Mouse (Mus musculus) inflammation-experienced regulatory T-cells, adult 6 months (primary cell): ENCODE data around the gene Icam4. TPM values are rescaled to one million over a fixed set of nuclear protein-coding genes. Genes with fewer than 3 reads are reported as not detected.
"Not testable (repeated sequence)": the region's sequence is repeated elsewhere in the genome, so short reads cannot be mapped to it uniquely, and the experiment has no call there.

Experiments used
- ATAC-seq: one replicate; pipeline ENCODE4 v1.8.0; 2017
- polyA plus RNA-seq, 3 experiments: library from polyadenylated mRNA; unstranded; fragments of 100-300 nt; shearing (Covaris generic); gene quantifications; one replicate each; pipeline ENCODE4 v1.2.1; 2017

Gene Icam4
- polyA plus RNA-seq, 3 experiments from 2014 or later = 1.6 to 6.3 (median 3.1) TPM

DNA sequence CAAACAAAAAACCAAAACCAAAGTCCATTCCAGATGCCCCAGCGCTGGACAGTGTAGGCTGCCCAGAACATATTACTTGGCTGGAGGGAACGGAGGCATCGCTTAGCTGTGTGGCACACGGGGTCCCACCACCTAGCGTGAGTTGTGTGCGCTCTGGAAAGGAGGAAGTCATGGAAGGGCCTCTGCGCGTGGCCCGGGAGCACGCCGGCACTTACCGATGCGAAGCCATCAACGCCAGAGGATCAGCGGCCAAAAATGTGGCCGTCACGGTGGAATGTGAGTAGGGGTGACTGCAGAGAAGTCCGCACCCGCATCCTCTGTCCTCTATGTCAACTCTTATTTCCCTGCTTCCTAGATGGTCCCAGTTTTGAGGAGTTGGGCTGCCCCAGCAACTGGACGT lies 7.0 kb downstream of the Icam4 start:
- no peak for ATAC-seq

DNA sequence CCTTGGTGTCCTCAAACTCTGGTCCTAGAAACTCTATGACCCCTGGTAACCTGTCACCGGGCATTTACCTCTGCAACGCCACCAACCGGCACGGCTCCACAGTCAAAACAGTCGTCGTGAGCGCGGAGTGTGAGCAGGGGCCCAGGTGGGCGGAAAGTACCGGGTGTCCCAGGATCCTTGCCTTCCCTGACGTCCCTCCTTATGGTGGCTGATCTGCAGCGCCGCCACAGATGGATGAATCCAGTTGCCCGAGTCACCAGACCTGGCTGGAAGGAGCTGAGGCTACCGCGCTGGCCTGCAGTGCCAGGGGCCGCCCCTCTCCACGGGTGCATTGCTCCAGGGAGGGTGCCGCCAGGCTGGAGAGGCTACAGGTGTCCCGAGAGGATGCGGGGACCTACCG lies 7.5 kb downstream of the Icam4 start:
- ATAC-seq = no peak

DNA sequence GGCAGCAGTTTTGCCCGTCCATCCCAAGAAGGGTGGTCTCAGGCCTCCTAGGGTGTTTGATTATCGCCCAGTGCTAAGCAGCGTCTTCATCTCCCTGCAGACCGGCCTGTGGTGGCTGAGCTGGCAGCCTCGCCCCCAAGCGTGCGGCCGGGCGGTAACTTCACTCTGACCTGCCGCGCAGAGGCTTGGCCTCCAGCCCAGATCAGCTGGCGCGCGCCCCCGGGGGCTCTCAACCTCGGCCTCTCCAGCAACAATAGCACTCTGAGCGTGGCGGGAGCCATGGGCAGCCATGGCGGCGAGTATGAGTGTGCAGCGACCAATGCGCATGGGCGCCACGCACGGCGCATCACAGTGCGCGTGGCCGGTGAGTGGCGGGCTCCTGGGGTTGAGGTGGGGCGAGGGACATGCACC lies 8.3 kb downstream of the Icam4 start:
- no peak for ATAC-seq

DNA sequence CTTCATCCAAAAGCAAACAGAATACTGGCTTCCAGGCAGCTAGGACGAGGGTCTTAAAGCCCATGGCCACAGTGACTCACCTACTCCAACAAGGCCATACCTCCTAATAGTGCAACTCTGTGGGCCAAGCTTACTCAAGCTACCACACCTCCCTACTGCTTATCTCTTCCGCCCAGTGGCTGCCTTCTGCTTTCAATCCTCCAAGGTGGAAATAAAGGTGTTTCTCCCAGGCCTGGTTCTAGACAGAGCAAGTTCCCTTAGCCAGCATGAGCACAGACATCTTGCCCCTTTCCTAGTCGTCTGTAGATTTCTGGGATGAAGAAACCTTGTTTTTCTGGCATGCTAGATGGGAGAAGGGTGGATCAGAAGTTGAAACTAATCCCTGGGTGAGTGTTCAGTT lies 10.6 kb downstream of the Icam4 start:
- ATAC-seq = no peak

DNA sequence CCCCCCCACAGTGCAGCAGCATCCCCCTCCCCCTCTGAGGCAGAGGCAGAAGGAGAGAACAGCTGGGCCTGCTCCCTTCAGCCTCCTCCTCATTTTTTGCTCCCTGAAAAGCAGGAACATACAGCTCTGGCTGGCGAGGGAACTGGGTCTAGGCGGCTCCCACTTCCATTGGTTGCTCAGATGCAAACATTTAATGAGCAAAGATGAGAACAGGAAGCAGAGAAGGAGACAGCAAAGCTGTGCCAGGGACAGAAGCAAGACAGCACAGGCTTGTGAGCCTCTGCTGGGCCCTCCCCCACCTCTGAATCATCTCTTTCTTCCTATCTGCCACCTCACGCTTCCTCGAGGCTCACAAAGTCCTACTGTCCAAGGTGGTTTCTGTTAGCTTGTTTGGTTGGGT lies 12.1 kb downstream of the Icam4 start:
- no peak for ATAC-seq

DNA sequence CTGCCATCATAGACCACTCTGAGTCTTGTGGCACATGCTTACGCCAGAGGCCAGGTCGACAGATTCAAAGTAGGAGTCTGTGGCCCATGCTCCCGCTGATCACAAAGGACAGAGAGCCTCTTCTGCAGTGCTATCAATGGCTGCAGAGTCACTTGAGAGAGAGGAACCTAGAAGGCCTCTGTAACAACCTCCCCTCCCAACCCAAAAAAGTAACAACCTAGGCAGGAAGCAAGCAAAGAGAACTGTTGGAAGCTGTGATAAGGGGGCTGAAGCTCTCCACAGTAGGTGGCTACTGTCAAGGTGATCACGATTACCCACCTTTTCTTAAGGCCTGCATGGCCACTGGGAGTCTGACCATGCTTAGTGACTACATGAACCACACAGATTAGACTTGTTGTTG lies 14.4 kb downstream of the Icam4 start:
- no peak for ATAC-seq

DNA sequence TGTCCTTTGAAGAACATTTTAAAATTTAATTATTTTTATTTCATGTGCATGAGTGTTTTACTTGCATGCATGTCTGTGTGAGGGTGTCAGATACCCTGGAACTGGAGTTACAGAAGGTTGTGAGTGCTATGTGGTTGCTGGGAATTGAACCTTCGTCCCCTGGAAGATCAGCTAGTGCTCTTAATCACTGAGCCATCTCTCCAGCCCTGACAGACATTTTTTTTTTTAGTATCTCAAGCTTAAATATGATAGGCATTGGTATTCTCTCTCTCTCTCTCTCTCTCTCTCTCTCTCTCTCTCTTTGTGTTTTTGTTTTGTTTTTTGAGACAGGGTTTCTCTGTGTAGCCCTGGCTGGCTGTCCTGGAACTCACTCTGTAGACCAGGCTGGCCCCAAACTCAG lies 15.6 kb downstream of the Icam4 start:
- not testable (repeated sequence) for ATAC-seq

DNA sequence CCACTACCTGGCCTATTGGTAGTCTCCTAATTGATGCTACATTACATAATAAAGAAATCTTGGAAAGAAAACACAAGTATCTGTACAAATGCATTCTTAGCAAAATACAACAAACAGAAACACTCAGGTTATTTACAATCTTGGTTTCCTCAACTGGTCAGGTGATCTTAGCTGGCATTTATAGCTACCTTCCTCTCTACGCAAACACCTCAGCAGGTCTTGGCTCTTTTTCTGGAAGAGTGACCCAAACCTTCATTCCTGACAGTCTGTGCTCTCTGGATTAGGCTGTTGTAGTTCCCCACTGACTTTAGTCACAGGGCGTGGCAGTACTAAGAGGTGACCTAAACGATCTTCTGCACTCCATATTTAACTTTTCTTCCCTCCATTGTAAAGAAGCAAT lies 16.1 kb downstream of the Icam4 start:
- ATAC-seq = no peak

DNA sequence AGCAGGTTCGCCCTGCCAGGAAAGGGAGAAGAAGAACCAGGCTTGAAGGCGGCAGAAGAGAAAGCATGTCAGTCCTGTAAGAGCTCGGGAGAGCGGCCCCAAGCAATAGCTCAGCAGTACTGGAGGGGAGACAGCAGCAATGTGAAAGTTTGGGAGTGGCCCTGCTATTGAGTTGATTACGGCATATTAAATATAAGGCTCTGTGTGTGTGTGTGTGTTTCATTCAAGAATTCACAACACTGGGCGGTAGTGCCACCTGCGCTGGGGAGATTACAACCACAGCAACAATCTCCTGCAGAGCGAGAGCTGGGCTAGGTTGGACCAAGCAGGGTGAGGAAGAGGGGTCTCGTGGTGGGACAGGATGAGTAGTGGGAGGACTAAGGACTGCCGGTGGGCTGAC lies 22.4 kb downstream of the Icam4 start:
- no peak for ATAC-seq

DNA sequence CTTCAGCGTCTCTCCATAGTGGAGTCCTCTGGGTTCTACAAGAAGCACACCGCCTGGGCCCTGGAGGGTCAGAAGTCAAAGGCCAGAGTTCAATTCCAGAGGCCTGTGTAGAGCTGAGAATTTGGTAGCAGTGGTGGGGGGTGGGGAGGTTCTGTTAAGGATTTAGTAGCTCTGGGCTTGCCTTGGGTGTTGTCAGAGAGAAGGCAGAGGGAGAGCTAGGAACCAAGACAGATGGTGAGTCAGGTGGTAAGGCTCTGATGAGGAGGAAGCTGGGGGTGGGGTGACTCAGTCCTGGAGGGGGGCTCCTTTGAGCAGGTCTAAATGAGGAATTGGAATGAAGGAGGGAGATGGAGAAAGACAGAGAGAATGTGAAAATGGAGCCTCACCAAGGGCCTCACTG lies 33.8 kb downstream of the Icam4 start:
- ATAC-seq = no peak

DNA sequence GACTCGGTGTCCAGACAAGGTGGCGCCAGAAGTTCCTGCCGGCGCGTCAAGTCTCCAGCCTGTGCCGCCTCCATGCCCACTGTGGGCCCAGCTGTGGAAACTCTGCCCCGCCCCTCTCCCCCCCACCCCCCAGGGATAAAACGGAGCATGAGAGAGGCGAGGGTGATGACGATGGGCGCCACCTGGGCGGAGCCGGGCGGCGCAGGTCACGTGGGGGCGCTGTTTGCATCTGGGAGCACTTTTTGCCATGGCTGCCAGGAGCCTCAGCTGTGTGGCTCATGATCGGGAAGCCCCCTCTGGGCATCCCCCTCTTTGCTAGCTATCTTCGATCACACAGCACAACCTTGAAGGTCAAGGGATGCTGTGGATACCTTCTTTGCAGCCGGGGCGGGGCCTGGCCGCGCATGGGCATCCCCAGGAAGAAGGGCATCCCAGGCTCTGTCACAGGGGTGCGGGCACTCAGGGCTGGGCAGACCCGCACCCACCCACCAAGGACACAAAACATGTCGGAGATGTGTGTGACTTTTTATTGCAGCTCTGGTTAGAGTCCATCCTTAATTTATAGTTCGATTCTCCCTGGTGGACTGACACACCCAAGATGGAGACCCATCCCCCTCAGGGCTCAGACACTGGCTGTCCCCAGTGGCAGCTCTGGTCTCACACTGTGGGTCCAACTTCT lies 38.0 kb downstream of the Icam4 start, which contains the start of gene Zglp1:
Gene Zglp1 (minus strand): TSS at position 88 of the 679 bp plus-strand sequence.
- ATAC-seq = no peak

DNA sequence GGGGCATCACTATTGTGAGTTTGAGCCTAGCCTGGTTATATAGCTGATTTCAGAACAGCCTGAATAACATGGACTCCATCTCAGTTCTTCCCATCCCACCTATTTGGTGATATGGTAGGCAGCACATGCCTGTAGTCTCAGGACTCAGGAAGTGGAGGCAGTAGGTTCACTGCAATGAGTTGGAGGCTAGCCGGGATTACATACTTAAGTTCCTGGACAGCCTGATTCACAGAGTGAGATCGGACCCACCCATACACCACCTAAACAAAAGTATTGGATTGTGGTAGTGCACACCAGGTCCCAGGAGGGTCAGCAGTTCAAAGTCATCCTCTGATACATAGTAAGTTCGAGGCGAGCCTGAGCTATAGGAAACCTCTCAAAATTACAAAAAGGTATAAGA lies 43.5 kb downstream of the Icam4 start:
- ATAC-seq = no peak

DNA sequence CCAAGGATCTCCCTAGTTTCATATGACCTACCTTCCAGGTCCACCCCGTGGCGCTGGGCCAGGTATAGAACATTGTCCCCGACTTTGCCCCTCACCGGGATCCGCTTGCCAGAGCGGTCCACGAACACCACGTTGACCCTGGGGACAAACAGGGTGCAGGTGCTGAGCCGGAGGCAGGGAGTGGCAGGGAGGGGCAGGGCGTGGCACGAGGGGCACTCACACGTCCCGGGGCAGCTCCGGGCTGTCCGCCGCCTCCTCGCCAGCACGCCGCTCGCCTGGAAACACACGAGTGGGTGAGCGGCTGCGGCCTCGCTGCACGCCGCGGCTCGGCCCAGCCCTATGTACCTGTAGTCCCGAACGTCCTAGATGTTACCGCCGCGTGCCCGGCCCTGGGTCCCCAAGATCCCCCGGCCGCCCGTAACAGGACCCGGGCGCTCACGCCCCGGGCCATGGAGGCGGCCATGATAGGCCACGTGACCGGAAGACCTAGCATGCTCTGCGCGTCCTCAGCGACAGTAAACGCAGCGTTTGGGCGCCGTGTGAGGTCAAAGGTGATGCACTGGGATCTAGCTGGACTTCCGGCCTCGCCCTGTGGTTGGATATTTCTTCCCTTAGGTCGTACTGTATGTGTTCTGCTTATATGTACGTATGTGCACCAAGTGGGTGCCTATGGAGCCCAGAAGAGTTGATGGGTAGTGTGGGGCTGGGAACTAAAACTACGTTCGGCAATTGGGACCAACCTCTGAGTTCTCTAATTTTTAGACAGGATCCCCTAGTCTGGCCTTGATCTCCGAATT lies 44.1 kb downstream of the Icam4 start, which contains the start of the genes Gm49373 and Fdx1l:
Gene Gm49373 (minus strand): TSS at position 53 of the 797 bp plus-strand sequence.
Gene Fdx1l (minus strand): TSS at position 571 of the 797 bp plus-strand sequence.
- ATAC-seq = peak; percentile 98

DNA sequence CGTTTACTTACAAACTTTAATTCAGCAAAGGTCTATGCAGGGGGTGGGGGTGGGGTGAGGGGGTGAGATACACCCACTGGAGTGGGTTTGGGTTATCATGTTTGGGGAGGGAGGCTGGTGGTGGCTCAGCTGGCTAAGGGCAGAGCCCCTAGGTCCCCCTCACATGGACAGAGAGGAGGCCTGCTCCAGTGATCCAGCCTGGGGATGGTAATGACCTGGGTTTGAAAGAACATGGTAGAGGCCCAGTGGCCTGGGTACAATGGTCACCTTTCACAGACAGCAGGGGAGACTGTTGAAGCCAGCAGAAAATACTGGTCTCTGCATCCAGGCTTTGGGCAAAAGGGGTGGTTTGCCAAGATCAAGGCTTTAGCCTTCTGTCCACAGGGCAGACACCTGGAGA lies 45.0 kb downstream of the Icam4 start:
- ATAC-seq = no peak

DNA sequence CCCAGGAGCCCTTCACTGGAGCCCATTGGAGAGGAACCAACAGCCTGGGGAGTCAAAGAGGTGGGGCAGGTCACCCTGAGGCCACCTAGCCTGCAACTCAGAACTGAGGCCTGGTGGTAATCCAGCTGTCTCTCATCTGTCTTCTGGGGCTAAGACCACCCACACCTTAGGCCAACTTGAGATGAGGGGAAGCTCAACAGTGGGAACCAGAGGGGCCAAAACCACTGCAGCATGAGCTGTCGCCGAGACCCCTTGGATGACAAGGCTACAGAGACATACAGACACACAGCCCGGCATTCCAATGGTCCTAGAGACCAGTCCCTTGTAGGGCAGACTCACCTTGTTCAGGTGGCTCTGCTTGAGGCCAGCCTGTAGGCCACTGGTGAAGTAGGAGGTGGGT lies 46.5 kb downstream of the Icam4 start:
- no peak for ATAC-seq

Other genes starting within 250 kb of the Icam4 start
- gene Col5a3, start 214.3 kb upstream of the Icam4 start, polyA plus RNA-seq = not detected
- gene Rdh8, start 210.9 kb upstream of the Icam4 start, polyA plus RNA-seq = not detected
- 10 to 100 TPM in 2 of 3 experiments, 1 to 10 TPM in 1; 9.9 to 16.8 (median 14.3) TPM for gene A230050P20Rik, start 160.7 kb upstream of the Icam4 start, polyA plus RNA-seq
- 1 to 10 TPM in 1 of 3 experiments, under 1 TPM in 2; 0.27 to 1.9 (median 0.63) TPM for gene Angptl6, start 149.6 kb upstream of the Icam4 start, polyA plus RNA-seq
- gene Ppan, start 141.2 kb upstream of the Icam4 start, polyA plus RNA-seq = 10 to 100 TPM; 16.1 to 28.8 (median 24.2) TPM
- gene Eif3g, start 130.8 kb upstream of the Icam4 start, polyA plus RNA-seq = 100 to 1,000 TPM; 159 to 219 (median 191) TPM
- gene Dnmt1, start 69.5 kb upstream of the Icam4 start, polyA plus RNA-seq = 10 to 100 TPM; 41.0 to 78.9 (median 43.9) TPM
- gene S1pr2, start 52.6 kb upstream of the Icam4 start, polyA plus RNA-seq = 1 to 10 TPM; 5.1 to 6.4 (median 5.9) TPM
- gene Mrpl4, start 26.6 kb upstream of the Icam4 start, polyA plus RNA-seq = 100 to 1,000 TPM in 2 of 3 experiments, 10 to 100 TPM in 1; 95.6 to 122 (median 112) TPM
- 10 to 100 TPM; 50.8 to 92.7 (median 68.9) TPM for gene Icam1, start 13.4 kb upstream of the Icam4 start, polyA plus RNA-seq
- under 1 TPM in 2 of 3 experiments, not detected in 1; 0.25 to 0.31 TPM for gene Icam5, start 2.7 kb downstream of the Icam4 start, polyA plus RNA-seq
- gene Zglp1, start 37.7 kb downstream of the Icam4 start, polyA plus RNA-seq = 1 to 10 TPM in 1 of 3 experiments, under 1 TPM in 1, not detected in 1; 0.82 to 3.0 TPM
- gene Gm49373, start 43.7 kb downstream of the Icam4 start, polyA plus RNA-seq = not detected
- gene Fdx1l, start 44.2 kb downstream of the Icam4 start, polyA plus RNA-seq = 10 to 100 TPM in 2 of 3 experiments, 1 to 10 TPM in 1; 9.8 to 15.0 (median 14.9) TPM
- 1 to 10 TPM in 1 of 3 experiments, under 1 TPM in 1, not detected in 1; 0.31 to 8.4 TPM for gene Gm38431, start 62.6 kb downstream of the Icam4 start, polyA plus RNA-seq
- gene Raver1, start 62.6 kb downstream of the Icam4 start, polyA plus RNA-seq = 10 to 100 TPM; 16.6 to 23.9 (median 21.3) TPM
- 10 to 100 TPM; 36.3 to 61.7 (median 57.7) TPM for gene Tyk2, start 101.9 kb downstream of the Icam4 start, polyA plus RNA-seq
- gene Cdc37, start 120.6 kb downstream of the Icam4 start, polyA plus RNA-seq = 10 to 100 TPM; 84.2 to 97.0 (median 95.3) TPM
- 1 to 10 TPM in 1 of 3 experiments, under 1 TPM in 2; 0.54 to 1.3 (median 0.82) TPM for gene Pde4a, start 136.3 kb downstream of the Icam4 start, polyA plus RNA-seq
- 10 to 100 TPM; 20.8 to 28.9 (median 21.5) TPM for gene Keap1, start 210.0 kb downstream of the Icam4 start, polyA plus RNA-seq
- under 1 TPM in 1 of 3 experiments, not detected in 2; 0.17 TPM for gene S1pr5, start 219.1 kb downstream of the Icam4 start, polyA plus RNA-seq
- gene Atg4d, start 235.9 kb downstream of the Icam4 start, polyA plus RNA-seq = 10 to 100 TPM; 23.5 to 32.5 (median 24.2) TPM